Mouse (Mus musculus): Measurements from ENCODE around the gene Spag7. TPM values are rescaled to one million over a fixed set of nuclear protein-coding genes. Genes with fewer than 3 reads are reported as not detected.

Gene Spag7
- polyA plus RNA-seq, 1 experiment from 2014 or later: 209 TPM

DNA sequence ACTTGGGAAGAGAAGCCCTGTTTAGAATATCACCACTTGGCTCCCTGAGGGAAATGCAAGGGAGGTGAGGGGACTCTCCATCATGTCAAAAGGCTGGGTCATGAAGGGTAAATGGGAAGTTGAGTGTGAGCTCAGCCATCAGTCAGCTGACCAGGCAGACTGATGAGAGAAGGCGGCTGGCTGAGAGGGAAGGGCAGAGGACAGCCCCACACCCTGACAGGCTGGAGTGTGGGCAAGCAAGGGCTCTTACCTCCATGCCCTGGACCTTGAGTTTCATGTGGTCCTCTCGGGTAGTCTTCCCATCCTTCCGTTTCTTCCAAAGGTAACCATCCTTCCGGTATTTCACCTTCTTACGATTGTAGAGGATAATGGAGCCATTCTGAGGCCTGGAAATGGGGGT lies 14.4 kb upstream of the Spag7 start:
- Histone ChIP-seq H3K4me3 (ENCODE audit: low read length) (no peak overlapping the region), H3K27me3 (ENCODE audit: insufficient read depth, low read length) (no peaks in the 10 kb centered on the region), H3K4me2 (replicated peaks; ENCODE audit: low read depth, low read length) (no peak overlapping the region), H3K4me1 (ENCODE audit: insufficient read depth, low read length) (peaks cover 20% of the 10 kb centered on the region), H3K36me3 (ENCODE audit: insufficient read depth, low read length) (peaks cover 24% of the 10 kb centered on the region; the same call in 1 of the 2 replicates), H3K9me3 (ENCODE audit: low read length) (no peaks in the 10 kb centered on the region), H3K9ac (replicated peaks; ENCODE audit: low read length) (no peak overlapping the region), H3K27ac (ENCODE audit: low read length) (no peak overlapping the region)
- no peak for ATAC-seq (ENCODE audit: low FRiP score, low TSS enrichment)
- WGBS: 89% methylated on average over 5 of the region's 5 CpGs

DNA sequence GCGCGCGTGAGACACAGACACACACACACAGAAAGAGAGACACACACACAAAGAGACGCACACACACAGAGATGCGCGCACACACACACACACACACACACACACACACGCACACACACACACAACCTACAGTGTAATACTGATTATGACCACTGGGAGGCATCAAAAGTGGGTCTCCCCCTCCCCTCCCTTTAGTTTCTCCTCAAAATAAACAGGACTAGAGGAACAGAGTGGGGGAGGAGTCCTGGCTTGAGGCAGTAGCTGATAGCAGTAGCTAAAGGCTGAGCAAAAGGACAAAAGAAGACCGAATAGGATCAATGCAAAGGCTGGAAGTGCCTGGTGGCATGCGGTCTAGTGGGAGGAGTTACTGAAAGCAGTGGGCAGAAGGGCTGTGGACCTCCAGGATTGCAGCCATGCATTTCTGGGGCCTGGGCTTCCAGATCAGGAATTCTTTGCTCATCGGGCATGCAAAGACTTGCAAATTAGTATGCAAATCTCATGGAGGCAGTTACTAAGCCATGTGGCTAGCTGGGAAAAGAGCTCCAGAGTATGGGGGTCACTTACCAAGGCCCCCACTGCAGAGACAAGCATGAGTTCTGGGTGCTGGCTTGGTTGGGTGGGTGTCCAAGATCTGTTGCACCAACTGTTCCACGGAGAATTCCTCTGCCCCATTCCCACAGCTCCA lies 12.8 kb upstream of the Spag7 start:
- Histone ChIP-seq H3K27ac (ENCODE audit: low read length) (0 out of 2 replicates have a peak overlapping the region, but pooled peaks have one; percentile 3), H3K4me1 (ENCODE audit: insufficient read depth, low read length) (peaks cover 12% of the 10 kb centered on the region), H3K4me2 (replicated peaks; ENCODE audit: low read depth, low read length) (no peak overlapping the region), H3K9me3 (ENCODE audit: low read length) (no peaks in the 10 kb centered on the region), H3K9ac (replicated peaks; ENCODE audit: low read length) (no peak overlapping the region), H3K4me3 (ENCODE audit: low read length) (no peak overlapping the region), H3K36me3 (ENCODE audit: insufficient read depth, low read length) (peaks cover 24% of the 10 kb centered on the region; the same call in 1 of the 2 replicates), H3K27me3 (ENCODE audit: insufficient read depth, low read length) (no peaks in the 10 kb centered on the region)
- 30% methylated on average over 11 of the region's 11 CpGs for WGBS
- ATAC-seq (ENCODE audit: low FRiP score, low TSS enrichment): 0 out of 2 replicates have a peak, but pooled peaks have one; percentile 47

DNA sequence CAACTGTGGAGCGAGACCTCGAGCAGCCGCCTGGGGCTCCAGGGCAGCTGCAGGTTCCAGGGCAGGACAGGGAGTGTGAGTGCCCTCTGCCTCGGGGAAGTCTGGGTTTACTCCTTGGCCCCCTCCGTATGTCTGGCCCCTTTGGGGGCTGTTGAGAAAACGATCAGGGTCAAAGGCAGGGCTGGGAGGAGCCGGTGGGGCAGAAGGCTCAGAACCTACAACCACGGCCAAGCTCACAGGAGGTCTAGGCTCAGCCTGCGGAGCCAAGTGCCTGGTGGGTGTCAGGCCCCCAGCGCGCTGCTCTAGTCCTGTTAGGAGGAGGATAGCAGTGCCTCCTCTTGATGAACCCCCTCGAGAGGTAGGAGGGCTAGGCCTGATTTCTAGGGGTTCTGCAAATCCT lies 12.0 kb upstream of the Spag7 start:
- no peak for ATAC-seq (ENCODE audit: low FRiP score, low TSS enrichment)
- no peak overlapping the region for H3K27ac ChIP-seq (ENCODE audit: low read length)
- WGBS: 58% methylated on average over 12 of the region's 12 CpGs
- H3K9ac ChIP-seq (replicated peaks; ENCODE audit: low read length): no peak overlapping the region
- H3K36me3 ChIP-seq (ENCODE audit: insufficient read depth, low read length): peaks cover 24% of the 10 kb centered on the region; the same call in 1 of the 2 replicates
- H3K4me3 ChIP-seq (ENCODE audit: low read length): no peak overlapping the region
- no peaks in the 10 kb centered on the region for H3K9me3 ChIP-seq (ENCODE audit: low read length)
- H3K4me1 ChIP-seq (ENCODE audit: insufficient read depth, low read length): peaks cover 5% of the 10 kb centered on the region
- no peaks in the 10 kb centered on the region for H3K27me3 ChIP-seq (ENCODE audit: insufficient read depth, low read length)
- H3K4me2 ChIP-seq (replicated peaks; ENCODE audit: low read depth, low read length): no peak overlapping the region

DNA sequence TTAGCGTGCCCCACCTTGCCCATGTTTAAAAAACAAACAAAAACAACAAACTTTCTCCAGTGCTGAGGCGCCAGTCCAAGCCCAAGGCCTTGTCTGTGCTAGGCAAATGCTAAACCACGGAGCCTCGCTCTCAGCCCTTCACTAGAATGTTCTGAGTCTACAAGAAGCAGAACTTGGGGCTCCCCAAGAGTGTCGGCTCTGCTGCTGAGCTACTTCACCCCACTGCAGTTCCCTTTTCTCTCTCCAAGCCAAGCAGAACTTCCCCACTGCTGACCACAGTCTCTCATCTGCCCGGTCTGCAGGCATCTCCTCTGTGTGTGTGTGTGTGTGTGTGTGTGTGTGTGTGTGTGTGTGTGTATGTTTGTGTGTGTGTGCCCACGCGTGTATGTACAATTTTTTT lies 10.7 kb upstream of the Spag7 start:
- WGBS: 91% methylated on average over 8 of the region's 8 CpGs
- no peak for ATAC-seq (ENCODE audit: low FRiP score, low TSS enrichment)
- H3K9ac ChIP-seq (replicated peaks; ENCODE audit: low read length): no peak overlapping the region

DNA sequence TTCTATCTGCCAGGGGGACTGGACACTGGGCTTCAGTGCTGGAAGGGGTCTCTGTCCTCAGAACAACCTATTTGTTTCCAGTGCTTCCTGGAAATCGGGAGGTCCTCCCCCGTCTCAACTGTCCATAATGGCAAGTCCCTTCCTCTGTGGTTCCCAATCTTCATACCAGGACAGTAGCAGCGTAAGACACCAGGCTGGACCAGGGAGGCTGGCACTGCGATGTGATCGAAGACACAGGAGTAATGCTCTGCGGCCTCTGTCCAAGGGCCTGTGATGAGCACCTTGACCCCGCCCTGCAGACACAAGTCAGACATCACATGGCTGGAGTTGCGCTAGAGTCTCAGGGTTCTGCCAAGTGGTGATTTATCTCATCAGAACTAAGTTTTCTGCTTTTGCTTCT lies 10.1 kb upstream of the Spag7 start:
- no peak overlapping the region for H3K27ac ChIP-seq (ENCODE audit: low read length)

More for the DNA sequence above, 10.7 kb upstream of the Spag7 start:
- Histone ChIP-seq H3K9me3 (ENCODE audit: low read length) (no peaks in the 10 kb centered on the region), H3K4me1 (ENCODE audit: insufficient read depth, low read length) (peaks cover 5% of the 10 kb centered on the region), H3K4me3 (ENCODE audit: low read length) (no peak overlapping the region), H3K27ac (ENCODE audit: low read length) (no peak overlapping the region), H3K36me3 (ENCODE audit: insufficient read depth, low read length) (peaks cover 22% of the 10 kb centered on the region; the same call in 1 of the 2 replicates), H3K27me3 (ENCODE audit: insufficient read depth, low read length) (no peaks in the 10 kb centered on the region), H3K4me2 (replicated peaks; ENCODE audit: low read depth, low read length) (no peak overlapping the region)

DNA sequence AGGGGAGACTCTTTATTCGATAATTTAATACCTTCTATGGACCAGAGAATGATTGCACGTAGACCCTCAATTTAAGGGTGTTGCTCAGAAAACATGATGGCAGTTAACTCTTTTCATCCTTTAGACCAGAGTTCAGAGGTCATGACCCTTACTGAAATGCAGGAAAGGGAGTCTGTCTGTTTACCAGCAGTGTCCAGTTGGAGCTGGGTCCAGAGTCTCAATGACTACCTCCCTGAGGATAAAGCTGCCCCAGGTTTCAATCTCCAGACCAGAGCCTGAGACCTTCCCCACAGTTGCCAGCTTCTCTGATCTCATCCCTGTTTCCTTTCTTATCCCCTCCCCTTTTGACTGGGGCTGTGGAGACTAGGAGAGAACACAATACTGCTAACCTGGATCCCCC lies 9.4 kb upstream of the Spag7 start:
- Histone ChIP-seq H3K27me3 (ENCODE audit: insufficient read depth, low read length) (no peaks in the 10 kb centered on the region), H3K27ac (ENCODE audit: low read length) (no peak overlapping the region), H3K9me3 (ENCODE audit: low read length) (no peaks in the 10 kb centered on the region), H3K9ac (replicated peaks; ENCODE audit: low read length) (no peak overlapping the region), H3K4me3 (ENCODE audit: low read length) (no peak overlapping the region), H3K4me1 (ENCODE audit: insufficient read depth, low read length) (peaks cover 5% of the 10 kb centered on the region), H3K36me3 (ENCODE audit: insufficient read depth, low read length) (peaks cover 29% of the 10 kb centered on the region), H3K4me2 (replicated peaks; ENCODE audit: low read depth, low read length) (no peak overlapping the region)
- no peak for ATAC-seq (ENCODE audit: low FRiP score, low TSS enrichment)
- WGBS: 61% methylated on average over 2 of the region's 2 CpGs

More for the DNA sequence above, 10.1 kb upstream of the Spag7 start:
- no peak for ATAC-seq (ENCODE audit: low FRiP score, low TSS enrichment)
- Histone ChIP-seq H3K27me3 (ENCODE audit: insufficient read depth, low read length) (no peaks in the 10 kb centered on the region), H3K4me1 (ENCODE audit: insufficient read depth, low read length) (peaks cover 5% of the 10 kb centered on the region), H3K9ac (replicated peaks; ENCODE audit: low read length) (no peak overlapping the region), H3K9me3 (ENCODE audit: low read length) (no peaks in the 10 kb centered on the region), H3K36me3 (ENCODE audit: insufficient read depth, low read length) (peaks cover 26% of the 10 kb centered on the region), H3K4me2 (replicated peaks; ENCODE audit: low read depth, low read length) (no peak overlapping the region), H3K4me3 (ENCODE audit: low read length) (no peak overlapping the region)
- 94% methylated on average over 8 of the region's 8 CpGs for WGBS

DNA sequence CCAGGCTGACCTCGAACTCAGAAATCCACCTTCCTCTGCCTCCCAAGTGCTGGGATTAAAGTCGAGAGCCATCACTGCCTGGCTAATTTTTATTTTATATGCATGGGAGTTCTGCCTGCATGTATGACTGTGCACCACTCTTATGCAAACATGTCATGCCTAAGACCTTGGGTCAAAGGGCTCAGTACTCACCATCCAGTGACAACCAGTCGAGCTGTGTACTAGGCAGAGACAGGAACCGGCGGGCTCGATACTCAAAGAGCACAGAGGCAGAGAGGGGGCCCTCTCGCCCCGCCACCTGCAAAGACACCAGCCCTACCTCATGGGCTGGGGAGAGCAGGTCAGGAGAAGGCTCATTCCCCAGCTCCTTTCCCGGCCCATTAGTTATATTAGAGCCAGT lies 8.9 kb upstream of the Spag7 start:
- Histone ChIP-seq H3K36me3 (ENCODE audit: insufficient read depth, low read length) (peaks cover 27% of the 10 kb centered on the region), H3K27ac (ENCODE audit: low read length) (no peak overlapping the region)
- no peak for ATAC-seq (ENCODE audit: low FRiP score, low TSS enrichment)

DNA sequence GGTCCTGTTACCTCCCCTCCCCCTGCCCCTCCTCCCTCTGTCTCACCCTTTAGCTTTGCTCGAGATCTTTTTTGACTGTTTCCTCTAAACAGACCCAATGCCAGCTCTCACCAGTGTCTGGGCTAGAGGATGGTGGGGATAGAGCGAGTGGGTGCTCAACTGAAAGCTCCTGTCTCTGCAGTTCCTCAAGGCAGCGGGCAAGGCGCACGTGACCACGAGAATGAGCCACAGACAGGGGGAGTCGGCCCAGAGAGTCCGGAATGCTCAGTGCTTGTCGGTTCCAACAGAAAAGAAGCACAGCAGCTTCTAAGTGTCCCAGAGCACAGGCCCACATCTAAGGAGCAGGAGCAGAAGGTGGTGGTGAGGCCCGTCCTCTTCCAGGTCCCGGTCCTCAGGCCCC lies 5.3 kb upstream of the Spag7 start:
- Histone ChIP-seq H3K9ac (replicated peaks; ENCODE audit: low read length) (no peak overlapping the region), H3K4me1 (ENCODE audit: insufficient read depth, low read length) (peaks cover 10% of the 10 kb centered on the region), H3K36me3 (ENCODE audit: insufficient read depth, low read length) (peaks cover 20% of the 10 kb centered on the region), H3K4me3 (ENCODE audit: low read length) (no peak overlapping the region), H3K9me3 (ENCODE audit: low read length) (no peaks in the 10 kb centered on the region), H3K4me2 (replicated peaks; ENCODE audit: low read depth, low read length) (no peak overlapping the region), H3K27me3 (ENCODE audit: insufficient read depth, low read length) (no peaks in the 10 kb centered on the region), H3K27ac (ENCODE audit: low read length) (no peak overlapping the region)
- no peak for ATAC-seq (ENCODE audit: low FRiP score, low TSS enrichment)
- WGBS: 79% methylated on average over 11 of the region's 11 CpGs

More for the DNA sequence above, 8.9 kb upstream of the Spag7 start:
- Histone ChIP-seq H3K4me1 (ENCODE audit: insufficient read depth, low read length) (peaks cover 5% of the 10 kb centered on the region), H3K4me3 (ENCODE audit: low read length) (no peak overlapping the region), H3K9ac (replicated peaks; ENCODE audit: low read length) (no peak overlapping the region), H3K27me3 (ENCODE audit: insufficient read depth, low read length) (no peaks in the 10 kb centered on the region), H3K9me3 (ENCODE audit: low read length) (no peaks in the 10 kb centered on the region), H3K4me2 (replicated peaks; ENCODE audit: low read depth, low read length) (no peak overlapping the region)
- 82% methylated on average over 9 of the region's 9 CpGs for whole genome bisulfite sequencing

DNA sequence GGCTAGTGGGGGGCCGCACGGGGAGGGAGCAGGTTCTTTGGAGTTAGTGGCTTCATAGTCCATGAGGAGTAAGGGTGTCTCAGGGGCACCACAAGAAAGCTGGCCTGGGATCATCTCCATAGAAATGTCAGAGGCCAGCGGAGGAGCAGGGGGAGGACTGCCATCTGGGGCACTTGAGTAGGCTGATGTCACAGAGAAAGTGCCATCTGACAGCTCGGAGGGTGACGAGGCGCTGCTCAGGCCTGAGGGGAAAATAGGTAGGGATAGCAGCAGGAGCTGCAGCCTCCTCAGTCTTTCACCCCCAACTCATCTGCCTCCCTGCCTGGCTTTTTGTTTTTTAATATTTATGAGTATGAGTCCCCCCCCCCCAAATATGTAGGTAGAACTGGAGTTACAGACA lies 4.8 kb upstream of the Spag7 start:
- no peaks in the 10 kb centered on the region for H3K27me3 ChIP-seq (ENCODE audit: insufficient read depth, low read length)
- no peaks in the 10 kb centered on the region for H3K9me3 ChIP-seq (ENCODE audit: low read length)
- 76% methylated on average over 6 of the region's 6 CpGs for WGBS
- H3K27ac ChIP-seq (ENCODE audit: low read length): no peak overlapping the region
- no peak overlapping the region for H3K4me2 ChIP-seq (replicated peaks; ENCODE audit: low read depth, low read length)
- peaks cover 16% of the 10 kb centered on the region for H3K36me3 ChIP-seq (ENCODE audit: insufficient read depth, low read length)
- H3K4me3 ChIP-seq (ENCODE audit: low read length): no peak overlapping the region
- peaks cover 10% of the 10 kb centered on the region for H3K4me1 ChIP-seq (ENCODE audit: insufficient read depth, low read length)
- no peak overlapping the region for H3K9ac ChIP-seq (replicated peaks; ENCODE audit: low read length)
- no peak for ATAC-seq (ENCODE audit: low FRiP score, low TSS enrichment)

DNA sequence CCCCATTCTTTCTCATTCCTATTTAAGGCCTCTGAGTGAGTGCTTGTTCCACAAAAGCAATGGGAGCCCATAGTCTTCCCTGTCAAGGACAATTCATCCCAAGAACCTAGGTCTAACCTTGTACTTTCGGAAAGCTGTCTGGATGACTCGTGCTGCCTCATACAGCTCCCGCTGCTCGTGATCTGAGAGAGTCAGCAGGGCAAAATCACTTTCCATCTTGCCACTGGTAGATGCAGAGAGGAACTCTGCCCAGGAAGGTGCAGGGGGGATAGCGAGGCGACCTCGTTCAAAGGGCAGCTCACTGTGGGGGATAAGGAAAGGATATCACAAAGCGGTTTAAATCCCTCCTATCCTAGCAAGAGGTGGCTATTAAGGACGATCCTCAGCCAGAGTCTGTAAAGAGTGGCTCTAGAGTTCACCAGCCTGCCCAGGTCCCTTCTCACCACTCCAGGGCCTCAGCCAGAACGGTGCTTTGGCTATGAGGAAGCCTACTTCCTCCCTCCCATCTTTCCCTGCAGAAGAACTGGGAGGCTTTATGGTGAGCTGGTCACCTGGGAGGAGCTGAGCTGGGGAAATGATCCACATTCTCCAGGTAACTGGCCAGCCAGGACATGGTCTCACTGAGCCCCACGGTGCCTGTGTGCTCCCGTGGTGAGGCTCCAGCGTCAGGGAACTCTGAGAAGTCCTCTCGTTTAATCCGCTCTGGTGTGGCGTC lies 2.3 kb upstream of the Spag7 start:
- ATAC-seq (ENCODE audit: low FRiP score, low TSS enrichment): no peak
- no peak overlapping the region for H3K4me3 ChIP-seq (ENCODE audit: low read length)
- no peak overlapping the region for H3K4me2 ChIP-seq (replicated peaks; ENCODE audit: low read depth, low read length)

More for the DNA sequence above, 2.3 kb upstream of the Spag7 start:
- Histone ChIP-seq H3K36me3 (ENCODE audit: insufficient read depth, low read length) (peaks cover 18% of the 10 kb centered on the region), H3K27me3 (ENCODE audit: insufficient read depth, low read length) (no peaks in the 10 kb centered on the region), H3K4me1 (ENCODE audit: insufficient read depth, low read length) (peaks cover 24% of the 10 kb centered on the region), H3K27ac (ENCODE audit: low read length) (no peak overlapping the region), H3K9me3 (ENCODE audit: low read length) (no peaks in the 10 kb centered on the region), H3K9ac (replicated peaks; ENCODE audit: low read length) (no peak overlapping the region)
- WGBS: 88% methylated on average over 16 of the region's 16 CpGs
